Mouse (Mus musculus): ENCODE results near the gene Foxo3.

Foxo3 gene

GRCm38 (mm10) chr10:42276507-42277345 lies at the start of gene Foxo3:
Gene Foxo3, minus strand, starts transcription at chr10:42276755.
- DNase-seq = peak; percentile 85 to 87

DNA sequence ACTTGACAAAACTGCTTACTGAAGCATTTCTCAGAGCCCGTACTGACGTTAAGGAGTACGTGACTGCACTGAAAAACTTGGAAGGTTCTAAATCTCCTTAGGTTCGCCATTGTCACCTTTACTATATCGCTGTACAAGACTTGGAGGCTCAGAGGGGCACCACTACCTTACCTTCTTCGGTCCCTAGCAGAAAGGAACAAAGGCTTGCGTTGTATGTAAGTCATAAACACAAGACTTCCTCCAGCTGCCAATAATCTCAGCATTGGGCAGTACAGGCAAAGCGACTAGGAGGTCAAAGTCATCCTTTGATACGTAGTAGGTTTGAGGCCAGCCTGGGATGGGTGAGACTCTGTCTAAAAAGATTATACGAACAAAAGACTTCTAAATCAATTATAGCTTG lies 48.8 kb upstream of the Foxo3 start:
- no peak for DNase-seq

DNA sequence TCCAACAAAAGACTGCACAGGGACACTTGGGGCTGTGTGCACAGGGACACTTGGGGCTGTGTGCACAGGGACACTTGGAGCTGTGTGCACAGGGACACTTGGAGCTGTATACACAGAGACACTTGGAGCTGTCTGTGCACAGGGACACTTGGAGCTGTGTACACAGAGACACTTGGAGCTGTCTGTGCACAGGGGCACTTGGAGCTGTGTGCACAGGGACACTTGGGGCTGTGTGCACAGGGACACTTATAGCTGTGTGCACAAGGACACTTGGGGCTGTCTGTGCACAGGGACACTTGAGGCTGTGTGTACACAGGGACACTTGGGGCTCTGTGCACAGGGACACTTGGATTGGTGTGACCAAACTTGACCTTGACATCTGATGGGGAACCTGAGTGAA lies 47.4 kb upstream of the Foxo3 start:
- no peak for DNase-seq

DNA sequence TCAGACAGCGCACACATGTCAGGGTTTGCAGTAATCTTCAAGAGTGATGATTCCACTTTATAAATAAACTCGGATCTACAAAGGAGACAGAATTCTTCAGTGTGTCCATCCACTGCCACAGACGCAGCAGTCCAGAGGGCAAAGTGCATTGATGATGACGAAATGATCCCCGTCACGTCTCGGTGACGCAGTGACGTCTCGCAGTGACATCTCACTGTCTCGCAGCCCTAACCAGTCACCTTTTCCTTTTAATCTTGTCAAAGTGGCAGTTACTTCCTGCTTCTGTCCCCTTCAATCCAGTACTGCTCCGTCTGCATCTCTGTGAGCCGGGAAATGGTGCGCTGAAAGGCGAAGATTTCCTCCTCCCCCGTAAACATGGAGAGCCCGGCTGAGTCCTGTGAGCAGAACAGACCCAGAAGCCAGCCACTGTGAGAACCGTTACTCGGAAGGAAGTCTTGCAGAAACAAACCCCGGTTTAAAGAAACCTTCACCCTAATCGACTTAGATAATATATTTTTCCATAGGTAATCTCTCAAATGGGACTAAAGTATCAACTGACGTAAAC lies 36.7 kb upstream of the Foxo3 start:
- DNase-seq = no peak

GRCm38 (mm10) chr10:42312557-42312956 lies 36.0 kb upstream of the Foxo3 start:
- DNase-seq = no peak

GRCm38 (mm10) chr10:42308687-42308987 lies 32.1 kb upstream of the Foxo3 start:
- no peak for DNase-seq

DNA sequence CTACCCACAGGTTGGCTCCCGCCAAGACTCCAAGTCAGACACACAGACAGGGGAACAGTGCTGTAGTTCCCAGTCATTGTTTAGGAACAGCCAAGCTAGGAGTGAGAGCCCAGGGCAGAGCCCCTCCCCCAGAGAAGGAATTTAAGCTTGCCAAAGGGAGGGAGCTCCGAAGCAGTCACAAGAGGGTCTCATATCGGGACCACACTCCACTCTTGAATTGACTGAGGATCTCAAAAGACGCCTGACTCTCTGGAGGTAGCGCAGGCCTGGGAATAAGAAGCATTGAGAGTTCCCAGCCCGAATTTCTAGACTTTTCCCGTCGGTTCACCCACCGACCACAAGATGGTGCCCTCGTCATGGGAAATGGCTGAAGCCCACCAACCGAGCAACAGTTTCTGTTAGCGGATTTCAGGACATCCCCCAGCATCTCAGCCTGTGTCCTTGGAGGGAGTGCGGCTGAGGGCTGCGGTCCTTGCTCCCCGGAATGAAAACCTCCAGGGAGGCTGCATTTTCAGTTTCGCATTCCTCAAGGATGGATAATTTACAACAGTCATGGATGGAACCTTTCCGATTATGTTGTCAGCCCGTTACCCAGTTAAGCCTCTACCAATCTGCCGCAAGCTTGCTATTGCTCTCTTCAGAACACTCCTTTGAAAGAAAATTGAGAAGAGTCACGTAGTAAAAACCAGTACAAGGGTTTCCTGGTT lies 31.6 kb upstream of the Foxo3 start:
- DNase-seq = peak; percentile 73 to 75

GRCm38 (mm10) chr10:42306422-42306821 lies 29.9 kb upstream of the Foxo3 start:
- no peak for DNase-seq

- no peak for DNase-seq
These were observed 24.2 kb upstream of the Foxo3 start for GRCm38 (mm10) chr10:42300805-42301204.

GRCm38 (mm10) chr10:42299967-42300366 lies 23.4 kb upstream of the Foxo3 start:
- peak; percentile 19 for DNase-seq

- no peak for DNase-seq
These were observed 22.9 kb upstream of the Foxo3 start for GRCm38 (mm10) chr10:42299426-42299825.

- peak; percentile 34 to 45 for DNase-seq
These were observed 21.4 kb upstream of the Foxo3 start for GRCm38 (mm10) chr10:42297954-42298353.

DNA sequence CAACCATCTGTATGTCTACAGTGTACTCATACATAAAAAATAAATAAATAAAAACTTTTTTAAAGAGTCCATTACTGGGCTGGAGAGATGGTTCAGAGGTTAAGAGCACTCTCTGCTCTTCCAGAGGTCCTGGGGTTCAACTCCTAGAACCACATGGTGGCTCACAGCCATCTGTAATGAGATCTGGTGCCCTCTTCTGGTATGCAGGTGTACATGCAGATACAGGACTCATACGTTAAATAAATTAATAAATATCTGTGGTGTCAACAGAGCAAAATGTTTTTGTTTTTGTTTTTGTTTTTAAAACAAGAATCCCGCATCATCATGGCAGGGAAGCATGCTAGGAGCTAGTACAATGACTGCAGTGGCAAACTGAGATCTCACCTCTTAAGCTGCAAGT lies 20.6 kb upstream of the Foxo3 start:
- DNase-seq = no peak

DNA sequence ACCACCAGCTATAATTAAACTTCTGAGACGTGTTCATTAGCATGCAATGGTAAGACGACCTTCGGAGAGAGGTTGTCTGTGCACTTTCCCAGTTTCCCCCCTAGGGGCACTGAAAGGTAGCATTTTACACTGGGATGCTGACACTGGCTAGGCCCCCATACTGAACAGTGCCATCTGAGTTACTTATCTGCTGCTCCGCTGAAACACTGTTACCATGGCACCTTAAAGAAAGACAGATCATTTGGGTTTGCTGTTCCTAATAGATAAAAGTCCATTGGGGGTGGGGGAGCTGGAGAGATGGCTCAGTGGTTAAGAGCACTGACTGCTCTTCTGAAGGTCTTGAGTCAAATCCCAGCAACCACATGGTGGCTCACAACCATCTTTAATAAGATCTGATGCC lies 20.0 kb upstream of the Foxo3 start:
- DNase-seq = no peak

GRCm38 (mm10) chr10:42295028-42295427 lies 18.5 kb upstream of the Foxo3 start:
- DNase-seq = peak; percentile 31 to 39

DNA sequence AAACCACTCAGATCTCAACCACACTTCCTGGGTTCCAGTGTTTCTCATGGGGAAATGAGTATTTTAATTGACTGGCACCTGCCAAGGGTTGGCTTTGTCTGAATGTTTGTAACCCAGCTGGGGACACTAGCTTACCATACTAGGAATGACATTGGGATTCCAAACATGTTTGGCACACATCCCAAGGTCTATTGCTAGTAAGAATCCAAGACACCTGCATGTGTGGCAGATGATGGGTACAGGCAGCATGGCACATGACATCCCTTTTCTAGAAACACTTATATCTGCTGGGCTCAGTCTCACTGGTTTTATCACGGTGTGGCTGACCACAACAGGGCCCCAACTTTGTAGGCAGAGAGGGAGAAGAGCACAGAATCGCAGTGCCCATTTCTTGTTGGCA lies 17.8 kb upstream of the Foxo3 start:
- no peak for DNase-seq

- DNase-seq = no peak
These were observed 17.3 kb upstream of the Foxo3 start for GRCm38 (mm10) chr10:42293877-42294276.

DNA sequence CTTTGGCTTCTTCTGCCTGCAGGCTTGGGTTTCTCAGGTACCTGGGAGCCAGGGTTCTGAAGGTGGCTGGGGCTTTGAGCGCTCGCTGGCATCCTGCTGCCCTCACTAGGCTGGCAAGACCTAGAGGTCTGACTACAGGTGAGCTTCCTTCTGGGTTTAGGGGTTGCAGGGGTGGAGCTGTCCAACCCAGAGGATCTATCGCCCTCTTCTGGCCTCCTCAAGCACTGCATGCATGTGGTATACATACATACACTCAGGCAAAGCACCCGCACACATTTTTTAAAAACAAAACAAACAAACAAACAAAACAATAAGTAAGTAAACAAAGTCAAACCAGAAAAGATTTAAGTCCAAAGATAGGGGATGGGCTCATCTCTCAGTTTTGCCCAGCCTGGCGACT lies 14.8 kb upstream of the Foxo3 start:
- peak; percentile 79 for DNase-seq

DNA sequence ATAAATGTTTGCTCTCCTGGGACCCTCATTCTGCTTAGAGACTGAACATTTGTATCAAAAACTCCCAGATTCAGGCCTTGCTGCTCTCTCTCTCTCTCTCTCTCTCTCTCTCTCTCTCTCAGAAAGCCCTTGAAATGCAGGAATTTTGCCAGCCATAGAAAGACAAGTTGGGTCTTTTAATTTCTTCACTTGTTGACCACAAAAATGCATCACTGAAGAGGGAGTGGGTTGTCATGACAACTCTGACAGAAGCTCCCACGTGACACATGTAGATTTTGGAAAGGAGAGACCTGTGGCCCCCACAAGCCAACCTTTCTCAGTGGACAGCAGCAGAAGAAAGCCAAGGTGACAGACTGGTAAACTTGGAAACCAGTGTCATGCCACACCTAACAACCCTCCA lies 11.1 kb upstream of the Foxo3 start:
- DNase-seq = no peak

DNA sequence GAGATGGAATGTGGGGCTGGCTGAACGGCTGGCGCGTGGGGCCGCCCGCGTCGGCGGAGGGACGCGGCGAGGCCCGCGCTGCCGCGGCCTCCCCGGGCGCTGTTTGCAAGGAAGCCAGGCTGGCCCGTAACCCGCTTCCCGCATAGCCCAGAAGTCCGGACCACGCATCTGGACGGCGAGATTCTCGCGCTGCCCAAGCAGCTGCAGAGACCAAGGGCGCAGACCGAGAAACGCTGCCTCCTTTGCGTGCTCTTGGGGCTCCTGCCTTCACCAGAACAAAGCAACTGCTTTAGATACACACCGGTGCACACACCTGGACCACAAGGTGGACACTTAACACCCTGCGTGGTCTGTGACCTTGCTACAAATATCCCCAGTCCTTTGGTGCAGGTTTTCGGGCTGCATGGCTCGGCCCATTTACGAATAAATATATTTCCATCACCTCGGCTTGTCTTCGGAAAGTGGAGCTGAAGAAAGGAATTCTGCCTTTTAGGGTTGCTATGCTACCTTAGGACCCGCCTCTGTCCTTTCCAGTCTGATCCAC lies 1.8 kb upstream of the Foxo3 start:
- DNase-seq = no peak

- peak; percentile 97 to 98 for DNase-seq
These were observed 1.1 kb upstream of the Foxo3 start for GRCm38 (mm10) chr10:42277476-42278306.

- DNase-seq = no peak
These were observed 569 bp downstream of the Foxo3 start for GRCm38 (mm10) chr10:42275871-42276501.

All from B cell, adult 2 months (primary cell).